Mouse (Mus musculus): Measurements from ENCODE around the gene Nub1.

- TF ChIP-seq MAX (IDR thresholded peaks at IDR 0.05) (no peak), CTCF (IDR thresholded peaks at IDR 0.05; ENCODE audit: control insufficient read depth, insufficient read depth, insufficient read length) (no peak)
Measured at GRCm38 (mm10) chr5:24681436-24681835, 3.9 kb upstream of the Nub1 start.

Data from C2C12 (cell line).